Mouse (Mus musculus): ENCODE measurements around the gene Srsf3.

- TF ChIP-seq CTCF (IDR thresholded peaks at IDR 0.05; ENCODE audit: low read depth), result no peak
- TF ChIP-seq EP300 (IDR thresholded peaks at IDR 0.05; ENCODE audit: low read depth), result no peak
Observed at GRCm38 (mm10) chr17:28991286-28991685, 41.1 kb upstream of the Srsf3 start.

Data from liver, embryonic 14.5 days (tissue).